Mouse (Mus musculus) kidney, postnatal 0 days (tissue): ENCODE measurements around the gene Tmem45a. TPM values are rescaled to one million over a fixed set of nuclear protein-coding genes. Genes with fewer than 3 reads are reported as not detected.

Experiments used
- ATAC-seq: fragments of 200-750 bp; cut with Nextera tagmentation; replicated peaks from 2 replicates; pipeline ENCODE4 v1.8.0; 2017; ENCODE audit warnings: low read depth, moderate number of reproducible peaks, moderate TSS enrichment, moderate library complexity; ENCODE audit not compliant: low FRiP score
- DNase-seq: peaks from one replicate; pipeline ENCODE4 v3.0.0-alpha.2; 2016; ENCODE audit warnings: low spot score
- H3K27ac ChIP-seq: fragments of 300-500 bp; sonication (generic); 2 replicates; pipeline ENCODE4 v1.5.1; 2014; ENCODE audit warnings: mild to moderate bottlenecking
- H3K27me3 ChIP-seq: fragments of 300-500 bp; sonication (generic); 2 replicates; pipeline ENCODE4 v1.6.1; 2014; ENCODE audit warnings: low read length, mixed read lengths; ENCODE audit not compliant: insufficient read depth
- H3K36me3 ChIP-seq: fragments of 300-500 bp; sonication (generic); 2 replicates; pipeline ENCODE4 v1.6.1; 2014; ENCODE audit warnings: low read length, mixed read lengths; ENCODE audit not compliant: insufficient read depth
- H3K4me1 ChIP-seq: fragments of 300-500 bp; sonication (generic); replicated peaks from 2 replicates; pipeline ENCODE4 v1.6.1; 2014; ENCODE audit warnings: antibody characterized with exemption, low read length, mixed read lengths; ENCODE audit not compliant: insufficient read depth
- H3K4me2 ChIP-seq: fragments of 300-500 bp; sonication (generic); 2 replicates; pipeline ENCODE4 v1.6.1; 2014; ENCODE audit warnings: mild to moderate bottlenecking, low read length, moderate library complexity, mixed read lengths
- H3K4me3 ChIP-seq: fragments of 300-500 bp; sonication (generic); replicated peaks from 2 replicates; pipeline ENCODE4 v1.5.1; 2014; ENCODE audit warnings: low read depth, low read length
- H3K9ac ChIP-seq: fragments of 300-500 bp; sonication (generic); 2 replicates; pipeline ENCODE4 v1.6.1; 2014; ENCODE audit warnings: low read depth, low read length
- H3K9me3 ChIP-seq: fragments of 300-500 bp; sonication (generic); replicated peaks from 2 replicates; pipeline ENCODE4 v1.6.1; 2016; ENCODE audit warnings: low read length, inconsistent platforms, mixed read lengths
- CTCF ChIP-seq: IDR thresholded peaks from 2 replicates; pipeline ENCODE4 v1.5.1; 2016; ENCODE audit warnings: antibody characterized with exemption, low read depth, mild to moderate bottlenecking, moderate library complexity
- WGBS: fragments of 180-500 bp; shearing (Covaris S2); extraction: QIAGEN DNeasy Blood & Tissue Kit; methylation state at CpG from one replicate; pipeline ENCODE4 v1.1.7; 2014; 5-methylcytosine and 5-hydroxymethylcytosine counted together
- polyA plus RNA-seq: library from polyadenylated mRNA; unstranded; fragments of >200 nt; fragmentation: Nextera tagmentation; extraction: Ambion mirVana; gene quantifications from 2 replicates; pipeline ENCODE4 v1.2.1, GENCODE M21; 2015

The Tmem45a gene
- polyA plus RNA-seq, 1 experiment from 2014 or later, result 20.4 TPM

DNA sequence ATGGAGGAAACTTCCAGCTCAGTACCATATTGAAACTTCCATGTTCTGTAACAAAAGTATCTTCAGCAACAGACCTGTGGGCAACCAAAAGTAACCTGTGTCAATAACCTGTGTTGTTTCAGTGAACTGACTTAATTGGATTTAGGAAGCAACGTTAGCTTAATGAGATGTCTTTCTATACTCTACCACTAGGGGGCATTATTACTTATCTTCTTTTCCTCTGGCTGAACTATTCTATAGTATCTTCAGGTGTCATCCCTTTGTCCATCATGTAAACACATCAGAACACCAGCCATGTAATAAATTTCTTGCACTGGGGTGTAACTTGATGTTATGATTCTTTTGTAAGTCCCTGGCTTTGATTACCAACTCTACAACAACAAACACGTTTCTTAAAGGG, 85.5 kb downstream of the Tmem45a start:
- 39% methylated on average over 2 of the region's 2 CpGs for WGBS

DNA sequence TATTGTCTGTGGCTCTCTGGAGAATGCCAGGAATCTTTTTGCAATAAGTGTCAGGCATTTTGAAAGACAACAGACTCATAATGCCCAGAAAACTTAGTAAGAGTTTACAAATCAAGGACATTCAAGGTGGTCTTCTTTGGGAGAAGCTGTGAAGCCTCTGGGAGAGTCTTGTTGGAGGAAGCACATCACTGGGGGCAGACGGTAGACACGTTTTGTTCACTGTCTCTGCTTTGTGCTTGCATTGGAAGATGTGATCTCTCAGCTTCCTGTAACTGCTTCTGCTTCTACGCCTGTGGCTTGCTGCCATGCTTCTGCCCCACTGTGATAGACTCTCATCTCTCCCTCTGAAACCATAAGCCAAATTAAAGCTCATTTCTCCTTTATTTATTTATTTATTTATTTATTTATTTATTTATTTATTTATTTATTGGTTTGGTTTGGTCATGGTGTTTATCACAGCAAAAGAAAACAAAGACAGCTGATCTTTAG, 86.4 kb downstream of the Tmem45a start:
- ATAC-seq (no peak), DNase-seq (no peak)
- Histone ChIP-seq H3K4me3 (no peak overlapping the region), H3K4me1 (no peaks in the 10 kb centered on the region), H3K9ac (no peak overlapping the region), H3K27me3 (no peaks in the 10 kb centered on the region), H3K9me3 (no peaks in the 10 kb centered on the region), H3K4me2 (no peak overlapping the region), H3K27ac (no peak overlapping the region), H3K36me3 (no peaks in the 10 kb centered on the region)
- no peak for TF ChIP-seq CTCF
- WGBS, result 84% methylated on average over 3 of the region's 3 CpGs

More for the DNA sequence above, 85.5 kb downstream of the Tmem45a start:
- Histone ChIP-seq H3K9ac (no peak overlapping the region), H3K9me3 (no peaks in the 10 kb centered on the region), H3K4me1 (no peaks in the 10 kb centered on the region), H3K4me3 (no peak overlapping the region), H3K27ac (no peak overlapping the region), H3K36me3 (no peaks in the 10 kb centered on the region), H3K27me3 (no peaks in the 10 kb centered on the region), H3K4me2 (no peak overlapping the region)
- ATAC-seq (no peak), DNase-seq (peak; percentile 77)
- TF ChIP-seq CTCF, result peak; percentile 73

DNA sequence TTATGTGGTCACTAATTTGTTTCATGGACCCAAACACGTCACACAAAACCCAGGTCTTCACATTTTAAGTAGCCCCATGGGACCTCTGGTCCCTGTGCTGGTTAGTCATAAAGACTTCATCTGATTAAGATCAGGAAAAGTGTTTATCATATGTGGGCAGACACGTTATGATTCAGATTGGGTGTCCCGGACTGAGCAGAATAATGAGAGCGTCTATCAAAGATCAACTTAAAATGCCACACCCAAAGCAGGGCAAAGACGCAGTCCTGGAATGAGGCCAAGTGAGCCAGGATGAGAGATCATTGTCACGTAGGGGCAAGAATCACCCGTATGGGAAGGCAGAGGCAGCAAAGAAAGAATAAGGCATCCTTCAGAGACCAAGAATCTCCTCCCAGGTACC, 87.1 kb downstream of the Tmem45a start:
- 65% methylated on average over 7 of the region's 7 CpGs for WGBS
- no peak for TF ChIP-seq CTCF

DNA sequence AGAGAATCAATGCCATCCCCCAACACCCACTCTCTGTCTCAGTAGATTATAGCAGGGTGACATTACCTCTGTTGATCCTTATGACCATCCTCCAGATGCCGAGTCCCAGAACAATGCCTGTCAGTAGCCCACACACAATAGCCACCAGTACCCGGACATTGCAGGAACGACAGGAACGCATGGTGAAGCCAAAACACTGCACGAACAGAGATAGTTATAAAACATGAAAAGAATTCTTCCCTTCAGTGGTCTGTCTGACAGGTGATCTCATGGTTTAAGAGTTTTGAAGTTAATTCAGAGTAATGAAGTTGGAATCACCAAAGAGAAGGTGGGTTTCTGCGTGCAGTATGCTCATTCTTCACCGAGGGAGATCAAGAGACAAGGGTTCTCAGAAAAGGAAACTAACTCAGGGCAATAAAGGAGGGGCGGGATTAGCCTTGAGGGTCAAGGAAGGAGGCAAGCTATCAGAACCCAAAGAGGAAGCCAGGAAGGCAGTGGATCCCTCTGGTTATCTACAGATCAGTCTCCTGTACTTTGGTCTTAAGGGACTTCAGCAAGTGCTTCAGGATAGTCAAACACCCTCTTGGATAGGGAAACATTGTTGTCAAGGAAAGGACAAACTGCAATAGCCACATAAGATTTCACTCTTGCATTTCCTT, 90.4 kb downstream of the Tmem45a start, which contains the start of gene Adgrg7:
Gene Adgrg7 (minus strand): TSS at position 375 of the 659 bp plus-strand sequence.
- DNase-seq (no peak), ATAC-seq (no peak)
- Histone ChIP-seq H3K9ac (no peak within 1 kb of the TSS), H3K27ac (no peak within 1 kb of the TSS), H3K4me1 (no peaks in the 10 kb centered on the region), H3K36me3 (no peaks in the 10 kb centered on the region), H3K4me2 (no peak within 1 kb of the TSS), H3K9me3 (no peaks in the 10 kb centered on the region), H3K27me3 (no peaks in the 10 kb centered on the region), H3K4me3 (no peak within 1 kb of the TSS)
- WGBS, result 65% methylated on average over 8 of the region's 8 CpGs
- TF ChIP-seq CTCF, result no peak

More for the DNA sequence above, 87.1 kb downstream of the Tmem45a start:
- Histone ChIP-seq H3K4me3 (no peak overlapping the region), H3K27ac (no peak overlapping the region), H3K4me1 (no peaks in the 10 kb centered on the region), H3K9ac (no peak overlapping the region), H3K4me2 (no peak overlapping the region), H3K36me3 (no peaks in the 10 kb centered on the region), H3K27me3 (no peaks in the 10 kb centered on the region), H3K9me3 (no peaks in the 10 kb centered on the region)
- ATAC-seq (no peak), DNase-seq (no peak)

DNA sequence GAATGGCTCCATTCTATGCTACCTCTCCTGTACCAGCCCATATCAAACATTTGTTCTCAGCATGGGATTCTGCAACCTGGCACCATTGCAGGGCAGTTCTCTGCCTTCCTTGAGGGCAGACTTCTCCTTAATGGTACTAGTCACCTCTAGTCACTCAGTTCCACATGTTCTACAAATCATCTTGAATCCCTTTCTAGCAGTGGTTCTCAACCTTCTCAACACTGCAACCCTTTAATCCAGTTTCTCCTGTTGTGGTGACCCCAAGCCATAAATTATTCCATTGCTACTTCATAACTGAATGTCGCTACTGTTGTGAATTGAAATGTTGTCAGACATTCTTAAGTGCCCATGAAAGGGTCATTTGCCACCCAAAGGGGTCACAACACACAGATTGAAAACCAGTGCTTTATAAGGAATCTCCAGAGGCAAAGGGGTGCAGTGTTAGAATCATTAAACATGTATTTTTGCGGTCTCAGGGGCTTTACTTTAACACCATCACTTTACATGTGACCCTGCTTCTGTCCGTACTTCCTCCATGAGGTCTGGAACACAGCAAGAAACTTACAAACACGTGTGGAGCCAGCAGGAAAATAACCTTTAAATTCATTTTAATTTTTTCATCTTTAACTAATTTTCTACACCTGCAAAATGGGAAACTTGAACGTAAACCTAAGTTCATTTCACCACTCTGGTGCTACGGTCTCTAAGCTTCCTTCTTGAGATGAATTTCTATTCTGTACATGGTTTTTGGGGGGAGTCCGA, 91.4 kb downstream of the Tmem45a start:
- DNase-seq, result no peak
- H3K27me3 ChIP-seq, result no peaks in the 10 kb centered on the region
- H3K36me3 ChIP-seq, result no peaks in the 10 kb centered on the region
- H3K9ac ChIP-seq, result no peak overlapping the region
- TF ChIP-seq CTCF, result no peak
- no peaks in the 10 kb centered on the region for H3K9me3 ChIP-seq
- no peak for ATAC-seq
- H3K27ac ChIP-seq, result no peak overlapping the region
- no peak overlapping the region for H3K4me2 ChIP-seq
- 82% methylated on average over 7 of the region's 7 CpGs for WGBS
- no peak overlapping the region for H3K4me3 ChIP-seq
- H3K4me1 ChIP-seq, result no peaks in the 10 kb centered on the region

DNA sequence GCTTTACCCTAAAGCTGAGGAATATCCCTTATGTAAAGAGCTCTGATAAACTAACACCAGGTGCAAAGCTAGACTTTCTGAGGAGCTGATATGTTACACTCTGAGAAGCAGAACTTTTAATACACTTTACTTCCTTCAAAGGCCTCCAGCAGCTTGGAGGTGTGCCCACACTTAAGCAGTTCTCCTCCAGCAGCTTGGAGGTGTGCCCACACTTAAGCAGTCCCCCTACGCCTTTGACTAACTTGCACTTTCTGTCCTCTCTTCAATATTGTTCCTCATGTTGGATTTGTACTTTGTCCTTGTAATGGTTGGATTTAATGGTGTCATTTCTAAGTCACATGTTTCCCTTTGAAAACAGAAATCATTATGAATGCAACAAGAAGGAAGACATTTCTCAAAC, 92.2 kb downstream of the Tmem45a start:
- no peak for DNase-seq
- WGBS, result 71% methylated on average over 1 of the region's 1 CpGs

More for the DNA sequence above, 92.2 kb downstream of the Tmem45a start:
- Histone ChIP-seq H3K4me3 (no peak overlapping the region), H3K9me3 (no peaks in the 10 kb centered on the region), H3K9ac (no peak overlapping the region), H3K4me1 (no peaks in the 10 kb centered on the region), H3K36me3 (no peaks in the 10 kb centered on the region), H3K27ac (no peak overlapping the region), H3K4me2 (no peak overlapping the region), H3K27me3 (no peaks in the 10 kb centered on the region)
- TF ChIP-seq CTCF, result no peak
- ATAC-seq, result no peak
